Mouse (Mus musculus): ENCODE results near the gene Sdc3.

Sdc3 gene

GRCm38 (mm10) chr4:130792376-130793179 is at the start of gene Sdc3:
Gene Sdc3, plus strand, starts transcription at chr4:130792537.
- no peak for DNase-seq (ENCODE audit: low read depth)

- no peak for DNase-seq (ENCODE audit: low read depth)
Observed at GRCm38 (mm10) chr4:130744058-130744457, 48.3 kb upstream of the Sdc3 start.

- DNase-seq (ENCODE audit: low read depth): no peak
Observed at GRCm38 (mm10) chr4:130745561-130746306, 46.6 kb upstream of the Sdc3 start.

DNA sequence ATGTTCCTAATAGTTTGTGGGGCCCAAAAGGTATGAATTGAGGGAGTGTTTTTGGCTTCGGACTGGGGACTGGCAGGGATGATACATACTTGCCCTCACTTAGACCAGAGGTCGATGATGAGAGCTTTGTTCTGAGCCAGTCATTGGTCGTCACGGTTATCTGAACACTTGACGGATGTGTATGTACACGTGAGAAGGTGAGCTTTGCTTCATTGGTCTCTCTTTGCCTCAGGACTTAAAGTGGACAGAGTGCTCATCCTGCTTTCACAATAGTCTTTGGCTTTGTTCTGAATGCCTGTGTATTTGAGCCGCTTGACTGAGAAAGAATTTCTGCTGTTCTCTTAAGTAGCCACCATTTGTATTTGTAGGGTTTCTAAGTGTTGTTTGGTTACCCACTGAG is 42.8 kb upstream of the Sdc3 start:
- DNase-seq (ENCODE audit: low read depth): no peak

- DNase-seq (ENCODE audit: low read depth): no peak
Observed at GRCm38 (mm10) chr4:130751966-130752365, 40.4 kb upstream of the Sdc3 start.

DNA sequence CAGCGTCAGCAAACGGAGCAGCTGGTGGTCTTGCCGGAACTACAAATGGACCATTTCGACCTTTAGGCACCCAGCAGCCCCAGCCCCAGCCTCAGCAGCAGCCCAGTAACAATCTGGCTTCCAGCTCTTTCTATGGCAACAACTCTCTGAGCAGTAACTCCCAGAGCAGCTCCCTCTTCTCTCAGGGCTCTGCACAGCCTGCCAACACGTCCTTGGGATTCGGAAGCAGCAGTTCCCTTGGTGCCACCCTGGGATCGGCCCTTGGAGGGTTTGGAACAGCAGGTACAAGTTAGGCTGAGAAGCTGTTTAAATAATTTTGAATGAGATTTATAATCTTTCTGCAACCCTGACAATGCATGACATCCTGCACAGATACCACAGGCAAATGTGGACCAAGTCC is 39.7 kb upstream of the Sdc3 start:
- DNase-seq (ENCODE audit: low read depth): no peak

GRCm38 (mm10) chr4:130753755-130754154 is 38.6 kb upstream of the Sdc3 start:
- no peak for DNase-seq (ENCODE audit: low read depth)

DNA sequence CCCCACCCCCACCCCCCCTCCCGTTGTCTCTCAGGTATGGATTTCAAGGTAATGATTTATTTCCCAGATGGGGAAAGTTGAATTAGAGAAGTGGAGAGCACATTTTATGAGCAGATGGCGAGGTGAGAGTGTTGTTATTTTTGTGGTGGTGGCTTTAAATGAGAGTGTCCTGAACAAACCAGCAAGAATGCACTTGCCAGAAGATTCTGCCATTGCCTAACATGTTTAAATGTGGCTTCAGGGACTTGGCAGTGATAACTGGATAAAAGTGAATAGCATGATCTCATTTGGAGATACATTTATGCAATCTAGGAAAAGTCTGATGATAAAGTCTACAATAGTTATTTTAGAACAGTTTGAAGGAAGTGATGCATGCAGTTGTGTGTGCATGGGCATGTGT is 37.6 kb upstream of the Sdc3 start:
- no peak for DNase-seq (ENCODE audit: low read depth)

- DNase-seq (ENCODE audit: low read depth): no peak
Observed at GRCm38 (mm10) chr4:130759875-130760274, 32.5 kb upstream of the Sdc3 start.

DNA sequence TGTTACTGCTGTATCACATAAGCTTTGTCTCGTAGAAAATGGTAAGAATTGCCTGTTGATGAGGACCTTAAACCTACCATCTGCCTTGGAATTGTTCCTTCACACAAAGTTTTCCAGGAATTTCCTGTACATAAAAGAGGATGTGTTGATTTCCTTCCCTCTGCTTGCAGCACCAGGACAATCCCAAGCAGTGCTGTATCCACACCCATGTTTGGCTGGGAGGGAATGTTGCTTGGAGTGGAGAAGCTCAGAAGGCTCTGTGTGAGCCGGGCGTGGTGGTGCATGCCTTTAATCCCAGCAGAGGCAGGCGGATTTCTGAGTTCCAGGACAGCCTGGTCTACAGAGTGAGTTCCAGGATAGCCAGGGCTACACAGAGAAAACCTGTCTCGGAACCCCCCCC is 30.5 kb upstream of the Sdc3 start:
- no peak for DNase-seq (ENCODE audit: low read depth)

- no peak for DNase-seq (ENCODE audit: low read depth)
Observed at GRCm38 (mm10) chr4:130765399-130766160, 26.8 kb upstream of the Sdc3 start.

DNA sequence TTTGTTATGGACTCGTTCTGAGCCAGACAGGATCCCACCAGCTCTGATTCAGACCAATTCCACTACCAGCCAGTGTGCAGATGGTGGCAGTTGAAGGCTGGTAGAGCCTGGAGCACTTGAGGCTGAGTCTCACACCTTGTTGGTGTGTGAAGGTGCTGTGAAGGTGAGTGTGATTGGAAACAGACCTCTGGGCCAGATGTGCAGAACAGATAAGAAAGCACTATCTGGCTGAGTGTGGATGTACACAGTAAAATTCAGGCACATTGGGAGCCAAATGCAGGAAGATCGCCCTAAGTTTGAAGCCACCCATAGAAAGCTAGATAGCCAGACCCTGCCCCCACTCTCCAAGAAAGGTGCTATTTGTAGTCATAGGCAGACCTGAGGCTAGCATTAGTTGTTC is 25.9 kb upstream of the Sdc3 start:
- no peak for DNase-seq (ENCODE audit: low read depth)

GRCm38 (mm10) chr4:130766926-130767325 is 25.4 kb upstream of the Sdc3 start:
- no peak for DNase-seq (ENCODE audit: low read depth)

DNA sequence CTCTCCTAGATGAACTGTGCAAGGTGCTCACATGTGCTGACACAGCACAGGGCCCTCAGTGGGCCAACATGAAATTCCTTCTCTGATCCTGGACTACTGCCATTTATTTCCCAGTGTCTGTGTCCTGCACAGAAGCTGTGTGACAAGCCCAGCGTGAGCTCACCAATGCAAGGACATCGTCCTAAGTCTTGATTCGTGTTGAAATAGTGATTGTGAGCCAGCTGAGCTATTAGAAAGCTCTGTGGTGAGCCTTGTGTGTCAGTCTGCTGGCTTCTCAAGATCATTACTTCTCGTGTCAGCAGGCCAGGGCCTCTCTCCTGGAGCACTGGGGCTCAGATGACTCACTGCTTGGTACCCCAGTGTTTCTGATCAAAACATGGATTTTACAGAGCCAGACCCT is 18.4 kb upstream of the Sdc3 start:
- no peak for DNase-seq (ENCODE audit: low read depth)

DNA sequence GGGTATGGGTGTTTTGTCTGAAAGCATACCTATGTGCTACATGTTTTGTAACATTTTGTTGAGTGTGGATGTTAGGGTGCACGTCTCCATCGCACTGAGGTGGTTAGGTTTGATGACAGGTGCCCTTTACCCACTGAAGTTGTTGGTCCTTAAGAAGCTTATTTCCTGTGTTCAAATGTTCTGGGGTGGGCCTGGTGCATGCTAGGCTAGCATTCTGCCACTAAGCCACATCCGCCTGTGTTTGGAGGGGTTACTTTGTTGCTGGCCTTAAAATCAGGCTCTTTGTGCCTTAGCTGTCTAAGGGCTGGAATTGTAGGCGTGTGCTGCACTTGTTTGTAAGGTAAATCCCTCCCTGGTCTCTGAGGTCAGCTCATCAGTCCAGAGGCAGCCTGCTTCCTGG is 17.5 kb upstream of the Sdc3 start:
- no peak for DNase-seq (ENCODE audit: low read depth)

DNA sequence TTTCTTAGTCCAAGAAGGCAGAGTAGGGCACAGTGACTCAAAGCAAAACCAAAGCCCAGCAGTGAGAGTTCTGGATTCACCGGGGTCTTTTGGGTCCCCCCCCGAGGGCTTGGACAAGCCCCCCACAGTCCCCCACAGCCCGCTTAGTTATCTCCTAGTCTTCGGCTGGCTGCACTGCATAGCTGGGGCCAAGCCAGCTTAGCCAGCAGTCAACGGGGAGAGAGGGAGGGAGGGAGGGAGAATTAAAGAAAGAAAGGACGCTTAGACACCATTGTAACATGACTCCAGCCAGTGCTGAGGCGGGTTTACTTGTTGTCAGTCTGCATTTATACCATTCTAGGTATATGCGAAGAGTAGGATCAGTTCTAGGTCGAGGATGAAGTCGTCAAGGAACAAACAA is 14.7 kb upstream of the Sdc3 start:
- no peak for DNase-seq (ENCODE audit: low read depth)

DNA sequence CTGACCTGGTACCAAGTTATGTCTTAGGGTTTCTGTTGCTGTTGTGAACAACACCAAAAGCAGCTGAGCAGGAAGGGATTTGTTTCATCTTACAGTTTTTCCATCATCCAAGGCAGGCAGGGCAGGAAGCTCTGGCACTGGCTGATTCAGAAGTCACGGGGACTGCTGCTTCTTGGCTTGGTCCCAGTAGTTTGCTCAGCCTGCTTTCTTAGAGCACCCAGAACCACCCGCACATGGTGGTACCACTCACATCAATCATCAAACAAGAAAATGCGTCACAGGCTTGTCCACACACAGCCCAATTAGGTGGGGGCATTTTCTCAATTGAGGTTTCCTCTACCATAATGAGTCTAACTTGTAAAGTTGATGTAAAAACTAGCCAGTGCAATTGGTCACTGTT is 13.3 kb upstream of the Sdc3 start:
- DNase-seq (ENCODE audit: low read depth): no peak

GRCm38 (mm10) chr4:130782492-130782891 is 9.8 kb upstream of the Sdc3 start:
- no peak for DNase-seq (ENCODE audit: low read depth)

- peak; percentile 50 for DNase-seq (ENCODE audit: low read depth)
Observed at GRCm38 (mm10) chr4:130784755-130785154, 7.6 kb upstream of the Sdc3 start.

DNA sequence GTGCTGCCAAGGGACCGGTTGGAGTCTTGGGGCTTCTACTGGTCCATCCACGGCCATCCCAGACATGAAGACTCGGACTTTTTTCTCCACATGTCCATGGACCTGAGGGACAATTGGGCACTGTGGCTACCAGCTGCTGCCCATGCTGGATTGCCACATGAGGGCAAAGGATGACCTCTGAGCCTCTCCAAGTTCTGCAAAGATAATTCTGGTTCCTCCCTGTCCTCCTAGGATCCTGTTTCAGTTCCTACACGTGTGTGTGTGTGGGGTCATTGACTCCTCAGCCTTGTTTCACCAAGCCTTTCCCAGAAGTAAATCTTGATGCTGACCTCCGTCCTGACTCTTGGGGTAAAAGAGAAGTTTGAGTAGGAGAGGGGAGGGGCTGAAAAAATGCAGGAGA is 4.8 kb upstream of the Sdc3 start:
- DNase-seq (ENCODE audit: low read depth): no peak

- peak; percentile 86 for DNase-seq (ENCODE audit: low read depth)
Observed at GRCm38 (mm10) chr4:130790180-130790579, 2.2 kb upstream of the Sdc3 start.

DNA sequence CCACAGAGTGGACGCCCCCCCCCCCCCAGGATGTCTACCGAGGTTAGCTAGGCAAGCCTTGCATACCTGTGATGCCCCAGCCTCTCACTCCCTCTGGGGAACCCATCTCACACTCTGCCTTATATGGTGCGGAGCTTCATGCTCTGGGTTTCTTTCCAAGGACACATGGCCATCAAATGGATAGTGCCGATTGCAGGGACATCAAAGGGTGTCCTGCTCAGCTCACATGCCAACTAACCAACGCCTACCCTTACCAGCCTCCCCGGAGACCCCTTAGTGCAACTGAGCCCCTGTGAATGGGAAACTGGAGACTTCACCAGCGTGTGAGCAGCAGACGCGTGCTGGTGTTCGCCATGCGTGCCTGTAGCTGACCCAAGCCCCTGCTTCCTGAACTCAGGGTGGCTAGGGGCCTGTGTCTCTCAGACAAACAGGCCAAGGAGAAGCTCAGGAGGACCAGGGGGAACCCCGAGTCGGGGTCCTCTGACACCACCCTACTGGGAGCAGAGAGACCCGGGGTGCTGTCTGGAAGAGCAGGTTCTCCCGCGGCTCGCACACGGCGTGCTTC is 444 bp upstream of the Sdc3 start:
- DNase-seq (ENCODE audit: low read depth): no peak

DNA sequence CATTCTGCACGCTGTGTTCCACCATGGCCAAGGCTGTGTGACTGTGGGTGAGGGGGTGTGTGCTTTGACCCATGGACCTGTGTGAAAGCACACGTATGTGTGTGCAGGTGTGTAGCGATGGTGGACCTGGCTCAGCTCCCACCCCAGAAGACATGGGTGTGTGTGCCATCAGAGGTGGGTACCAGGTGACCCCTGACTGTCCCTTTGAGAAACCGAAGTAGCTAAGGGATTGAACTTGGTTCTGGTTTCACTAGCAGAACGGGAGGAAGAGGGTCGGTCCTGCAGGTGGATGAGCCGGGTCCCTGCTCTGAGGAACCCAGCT is 804 bp downstream of the Sdc3 start:
- DNase-seq (ENCODE audit: low read depth): no peak
